Mouse (Mus musculus): ENCODE data around the gene Zzef1.

GRCm38 (mm10) chr11:72842731-72843130, 46.7 kb downstream of the Zzef1 start:
- no peak for TF ChIP-seq GATA1 (IDR thresholded peaks at IDR 0.05; ENCODE audit: borderline replicate concordance, low read length)
- TF ChIP-seq FLI1 (IDR thresholded peaks at IDR 0.05; ENCODE audit: low read length): no peak
